Mouse (Mus musculus): ENCODE data around the gene Arfgef2.
A peak's percentile ranks its signal among the peaks of the same experiment; 100 is the strongest.

The Arfgef2 gene

DNA sequence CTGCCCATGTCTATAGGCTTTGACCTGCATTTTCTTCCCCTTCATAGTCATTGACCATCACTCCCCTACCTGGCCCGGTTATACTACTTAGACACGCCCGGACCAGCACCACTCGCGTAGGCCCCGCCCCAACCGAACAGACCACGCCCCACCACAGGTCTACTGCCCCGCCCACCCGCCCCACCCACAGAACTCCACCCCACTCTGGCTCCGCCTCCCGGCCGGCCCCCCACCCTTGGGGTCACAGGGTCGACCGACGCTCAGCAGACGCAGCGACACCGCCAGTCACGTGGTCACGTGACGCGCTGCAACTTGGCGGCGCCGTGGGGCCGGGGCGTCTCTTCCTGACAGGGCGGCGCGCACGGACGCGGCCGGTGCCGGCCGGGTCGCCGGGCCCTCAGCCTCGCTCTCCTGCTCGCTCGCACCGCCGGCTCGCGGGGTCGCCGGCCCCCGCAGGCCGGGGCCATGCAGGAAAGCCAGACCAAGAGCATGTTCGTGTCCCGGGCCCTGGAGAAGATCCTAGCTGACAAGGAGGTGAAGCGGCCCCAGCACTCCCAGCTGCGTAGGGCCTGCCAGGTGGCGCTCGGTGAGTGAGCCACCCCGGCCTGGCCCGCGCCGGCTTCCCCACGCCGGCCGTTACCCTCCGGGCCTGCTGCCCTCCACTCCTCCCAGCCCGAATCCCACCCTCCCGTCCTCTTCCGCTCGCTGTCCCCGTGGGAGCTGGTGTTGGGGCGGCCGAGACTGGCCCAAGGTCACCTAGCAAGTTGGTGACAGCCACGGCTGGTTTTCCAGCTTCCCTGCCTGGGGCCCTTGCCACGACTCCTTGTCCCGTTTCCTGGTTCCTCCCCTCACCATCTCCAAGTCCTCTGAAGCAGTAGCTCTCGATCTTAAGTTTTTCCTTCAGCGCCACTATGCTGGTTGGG is at the start of gene Arfgef2:
Gene Arfgef2 (plus strand): TSS at position 339 of the 923 bp plus-strand sequence.
- peak; percentile 86 to 95 for DNase-seq (ENCODE audit: low spot score in 2 of 2)

DNA sequence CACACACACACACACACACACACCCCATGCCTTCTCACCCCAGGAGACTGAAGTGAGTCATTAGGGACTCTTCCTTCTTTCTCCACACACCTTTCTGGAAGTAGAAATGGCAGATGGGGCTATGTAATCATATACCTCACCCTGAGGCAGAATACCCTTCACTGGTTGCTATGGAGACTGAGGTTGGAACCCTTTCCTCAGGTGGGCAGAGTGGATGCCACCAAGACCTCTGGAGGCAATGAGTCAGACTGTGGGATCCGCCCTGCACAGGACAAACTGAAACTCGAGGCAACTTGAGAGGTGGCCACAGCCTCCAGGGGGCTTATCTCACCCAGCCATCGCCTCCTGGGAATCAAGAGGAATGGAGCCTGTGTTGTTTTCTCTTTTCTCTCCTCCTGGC is 47.4 kb upstream of the Arfgef2 start:
- no peak for DNase-seq (ENCODE audit: low spot score in 2 of 2)

DNA sequence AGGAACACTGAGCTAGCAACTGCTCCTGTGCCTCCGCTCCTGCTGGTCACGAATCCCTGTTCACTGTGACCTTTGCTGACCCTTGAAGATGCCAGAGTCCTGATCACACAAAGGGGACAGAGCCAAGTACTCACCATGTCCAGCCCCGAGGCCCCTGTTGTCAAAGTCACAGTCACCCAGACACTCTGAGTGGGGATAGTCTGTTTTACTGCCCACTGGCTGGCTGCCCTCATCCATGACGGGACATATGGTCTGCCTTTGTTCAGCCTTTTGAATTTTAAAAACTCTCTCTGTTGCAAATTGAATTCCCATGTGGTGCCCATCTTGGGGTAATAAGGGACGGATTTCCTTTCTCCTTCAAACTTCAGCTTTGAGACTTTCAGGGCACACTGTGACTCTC is 41.3 kb upstream of the Arfgef2 start:
- no peak for DNase-seq (ENCODE audit: low spot score in 2 of 2)

DNA sequence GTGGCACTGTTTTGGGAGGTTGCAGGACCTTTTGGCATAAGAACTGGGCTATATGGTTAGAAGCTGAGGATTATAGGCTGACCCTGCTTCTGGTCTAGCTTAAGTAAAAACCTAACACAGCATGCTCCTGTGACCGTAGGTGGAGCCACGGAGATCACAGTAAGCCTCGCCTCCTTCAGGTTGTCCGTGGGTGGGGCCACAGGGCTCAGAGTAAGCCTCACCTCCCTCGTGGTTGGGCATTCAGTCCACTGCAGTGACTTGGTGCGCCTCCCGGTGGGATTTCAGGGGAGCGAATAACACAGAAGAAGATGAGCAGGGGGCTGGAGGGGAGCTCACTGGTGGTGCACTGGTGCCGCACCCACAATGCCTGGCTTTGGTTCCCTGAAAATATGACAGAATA is 37.8 kb upstream of the Arfgef2 start:
- no peak for DNase-seq (ENCODE audit: low spot score in 2 of 2)

DNA sequence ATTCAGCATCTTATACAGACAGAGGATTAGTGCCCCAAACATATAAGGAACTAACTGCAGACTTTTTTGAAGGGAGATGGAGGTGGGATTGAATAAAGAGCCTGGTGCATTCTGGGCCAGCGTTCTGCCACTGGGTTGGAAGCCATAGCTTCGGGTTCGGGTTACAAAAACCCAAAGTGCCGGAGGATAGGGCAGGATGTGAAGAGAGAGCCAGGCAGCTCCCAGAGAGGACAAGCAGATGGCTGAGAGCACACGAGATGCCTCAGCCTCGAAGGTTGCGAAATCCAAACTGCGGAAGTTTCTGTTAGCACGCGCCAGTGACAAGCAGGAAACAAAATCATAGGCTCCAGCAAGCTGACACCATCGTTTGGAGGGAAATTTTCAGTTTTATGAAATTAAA is 34.0 kb upstream of the Arfgef2 start:
- DNase-seq (ENCODE audit: low spot score in 2 of 2): peak in 1 of 2 experiments; percentile 37

DNA sequence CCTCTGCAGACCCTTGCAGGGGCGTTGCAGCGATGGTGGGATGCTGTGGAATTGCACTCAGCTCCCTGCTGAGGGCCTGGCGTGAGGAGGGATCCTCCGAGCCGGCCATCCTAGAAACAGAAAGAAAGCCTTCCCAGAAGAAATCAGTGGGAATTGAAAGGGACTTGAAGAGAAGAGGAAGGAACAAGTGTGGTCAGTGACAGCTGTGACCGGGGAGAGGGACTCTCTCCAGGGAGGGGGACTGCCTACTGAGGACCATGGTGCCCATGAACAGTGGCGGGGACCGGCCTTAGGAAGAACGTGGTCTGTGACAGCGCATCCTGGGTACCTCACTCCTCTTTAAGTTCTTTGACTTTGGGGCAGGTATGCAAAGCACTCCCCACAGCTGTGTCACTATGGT is 31.8 kb upstream of the Arfgef2 start:
- DNase-seq (ENCODE audit: low spot score in 2 of 2): no peak

DNA sequence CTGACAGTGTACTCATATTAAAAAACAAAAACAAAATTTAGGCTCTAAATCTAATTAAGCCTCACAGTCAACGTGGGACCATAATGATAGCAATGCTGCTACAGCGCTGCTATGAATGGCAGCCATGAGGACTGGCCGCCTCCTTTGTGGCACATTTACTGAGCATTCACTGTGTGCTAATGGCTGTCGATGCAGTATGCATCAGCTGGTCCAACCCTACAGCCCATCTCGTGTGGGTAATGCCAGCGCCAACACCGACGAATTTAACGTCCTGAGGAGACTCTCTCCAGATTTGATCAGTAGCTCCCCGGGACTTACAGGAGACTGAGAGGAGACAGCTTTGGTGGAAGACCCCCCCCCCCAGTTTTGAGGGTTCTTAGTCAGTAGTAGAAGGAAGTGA is 31.1 kb upstream of the Arfgef2 start:
- no peak for DNase-seq (ENCODE audit: low spot score in 2 of 2)

DNA sequence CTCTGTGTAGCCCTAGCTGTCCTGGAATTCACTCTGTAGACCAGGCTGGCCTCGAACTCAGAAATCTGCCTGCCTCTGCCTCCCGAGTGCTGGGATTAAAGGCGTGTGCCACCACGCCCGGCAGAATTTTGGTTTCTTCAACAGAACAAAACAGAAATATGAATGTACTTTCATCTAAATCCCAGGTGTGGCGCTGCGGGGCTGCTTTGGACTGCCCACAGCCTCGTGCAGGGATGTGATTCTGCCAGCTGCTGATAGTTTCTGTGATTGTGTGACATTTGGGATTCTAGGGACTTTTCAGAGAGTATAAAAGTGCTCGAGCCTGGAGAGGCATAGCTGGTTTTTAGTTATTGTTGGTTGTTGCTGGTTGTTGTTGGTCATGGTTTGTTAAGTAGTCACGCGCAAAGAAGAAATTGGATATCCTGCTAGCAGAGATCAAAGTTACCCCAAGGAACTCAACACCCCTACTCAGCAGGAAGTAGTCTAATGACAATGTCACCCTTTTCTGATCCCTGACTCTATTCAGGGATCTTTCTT is 30.0 kb upstream of the Arfgef2 start:
- peak in 1 of 2 experiments; percentile 37 for DNase-seq (ENCODE audit: low spot score in 2 of 2)

DNA sequence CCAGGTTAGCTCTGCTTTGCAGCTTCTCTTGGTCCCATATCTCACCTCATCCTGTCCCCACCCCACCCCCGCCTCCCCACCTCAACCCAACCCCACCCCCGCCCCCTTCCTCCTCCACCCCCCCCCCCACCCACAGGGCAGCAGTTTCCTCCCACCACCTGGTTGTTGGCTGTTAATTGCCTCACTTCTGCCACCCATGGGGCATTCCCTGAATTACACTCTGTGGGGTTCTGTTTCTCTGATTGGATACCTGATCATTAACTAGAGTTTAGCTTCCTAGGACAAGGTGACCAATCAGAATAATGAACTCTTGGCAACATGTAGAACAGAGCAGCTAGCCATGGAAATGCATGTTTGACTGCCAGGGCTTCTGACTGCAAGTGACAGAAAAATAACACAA is 29.1 kb upstream of the Arfgef2 start:
- DNase-seq (ENCODE audit: low spot score in 2 of 2): peak; percentile 39 to 79

DNA sequence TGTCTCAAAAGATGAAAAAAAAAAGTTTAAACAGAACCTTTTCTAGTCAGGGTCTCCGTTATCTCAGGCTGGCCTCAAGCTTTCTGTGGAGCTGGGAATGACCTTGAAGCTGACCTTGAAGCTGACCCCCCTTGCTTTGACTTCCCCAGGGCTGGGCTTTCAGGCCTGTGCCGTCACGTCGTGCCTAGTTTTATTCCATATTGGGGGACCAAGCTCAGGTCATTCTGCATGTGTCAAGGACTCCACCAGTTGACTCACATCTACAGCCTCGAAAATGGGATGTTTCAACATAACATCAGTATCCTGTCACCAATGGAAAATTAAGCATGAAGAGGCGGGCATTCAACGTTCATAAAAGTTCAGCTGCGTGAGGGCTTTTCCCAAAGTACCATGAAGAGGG is 25.4 kb upstream of the Arfgef2 start:
- no peak for DNase-seq (ENCODE audit: low spot score in 2 of 2)

DNA sequence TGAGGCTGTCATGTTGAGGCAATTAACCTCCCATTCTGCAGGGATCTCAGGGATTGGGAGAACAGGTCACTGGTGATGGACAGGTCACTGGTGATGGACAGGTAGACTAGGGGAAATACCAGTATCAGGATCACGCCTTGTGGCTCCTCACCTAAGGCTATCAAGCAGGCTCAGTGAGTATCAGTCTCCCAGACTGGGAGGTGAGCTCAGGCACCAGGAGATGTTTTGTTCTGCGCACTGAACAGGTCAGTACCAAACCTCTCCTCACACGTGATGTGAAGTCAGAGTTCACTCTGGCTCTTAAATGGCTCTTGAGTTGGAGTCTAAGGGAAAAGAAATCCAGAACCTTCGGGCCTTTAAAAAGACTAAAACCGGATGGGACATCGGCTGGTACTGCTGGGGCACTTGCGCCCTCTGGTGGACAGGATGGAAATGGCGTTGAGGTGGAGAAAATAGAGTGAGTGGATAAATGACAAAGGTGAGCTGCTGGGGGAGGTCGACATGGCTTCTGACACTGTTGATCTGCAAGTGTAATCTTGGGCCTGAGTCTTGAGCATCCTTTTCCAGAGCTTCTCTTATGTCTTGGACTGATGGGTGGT is 24.3 kb upstream of the Arfgef2 start:
- peak; percentile 76 to 86 for DNase-seq (ENCODE audit: low spot score in 2 of 2)

DNA sequence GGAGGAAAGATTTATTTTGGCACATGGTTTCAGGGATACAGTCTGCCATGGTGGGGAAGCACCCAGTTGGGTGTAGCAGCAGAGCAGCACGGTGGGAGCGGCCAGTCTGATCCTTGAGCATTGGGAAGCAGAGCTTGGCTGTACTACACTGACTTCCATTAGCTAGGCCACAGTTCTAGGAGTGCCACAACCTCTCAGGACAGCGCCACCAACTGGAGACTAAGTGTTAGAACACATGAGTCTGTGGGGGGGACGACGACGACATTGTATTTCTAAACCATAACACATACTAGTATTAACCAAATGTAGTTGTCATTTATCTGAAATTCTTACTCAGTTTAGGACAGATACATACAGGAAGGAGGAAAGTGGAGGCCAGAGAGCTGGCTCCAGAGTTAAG is 21.0 kb upstream of the Arfgef2 start:
- DNase-seq (ENCODE audit: low spot score in 2 of 2): no peak

DNA sequence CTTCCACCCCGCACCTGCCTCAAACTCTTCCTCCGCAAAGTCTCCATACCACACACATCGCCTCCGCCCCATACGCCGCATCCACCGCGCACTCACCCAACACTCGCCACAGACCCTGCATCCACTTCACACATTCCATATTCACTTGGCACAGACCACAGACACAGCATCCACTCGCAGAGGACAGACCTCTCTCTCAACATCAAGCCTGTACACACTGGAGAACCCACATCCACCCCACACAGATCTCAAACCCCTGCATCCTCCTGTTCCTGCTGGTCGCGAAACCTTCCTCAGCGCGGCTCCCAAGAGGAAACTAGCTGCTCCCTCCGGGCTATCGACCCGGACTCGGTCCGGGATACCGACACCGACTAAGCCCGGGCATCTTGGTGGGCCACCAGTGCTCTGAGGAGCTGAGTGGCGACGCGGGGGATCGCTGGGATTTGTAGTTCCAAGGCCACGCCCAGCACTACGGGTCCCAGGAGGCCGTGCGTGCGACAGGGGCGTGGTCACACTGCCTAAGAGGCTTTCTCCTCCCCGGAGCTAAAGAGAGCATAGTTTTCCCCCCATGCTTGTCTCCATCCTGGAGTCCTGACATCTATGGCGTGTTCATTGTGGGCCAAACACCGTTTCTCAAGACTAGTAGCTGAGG is 18.9 kb upstream of the Arfgef2 start:
- peak; percentile 74 to 93 for DNase-seq (ENCODE audit: low spot score in 2 of 2)

DNA sequence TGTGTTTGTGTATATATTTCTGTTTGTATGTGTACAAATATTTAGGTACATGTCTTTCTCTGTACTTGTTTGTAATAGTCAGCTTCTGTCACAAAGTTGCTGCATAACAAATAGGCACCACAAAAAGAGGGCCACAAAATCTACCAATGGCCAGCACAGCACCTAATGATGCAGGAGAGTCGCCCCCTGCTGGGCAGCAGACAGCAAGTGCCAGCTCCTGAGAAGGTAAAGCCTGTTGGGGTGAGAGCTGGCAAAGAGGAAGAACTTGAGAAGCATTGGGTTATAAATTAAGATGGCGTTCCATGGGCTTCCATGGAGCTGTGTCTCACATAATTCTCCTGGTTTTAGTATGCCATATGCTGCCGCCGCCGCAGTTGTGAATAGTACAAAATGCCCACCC is 13.7 kb upstream of the Arfgef2 start:
- DNase-seq (ENCODE audit: low spot score in 2 of 2): peak in 1 of 2 experiments; percentile 66

DNA sequence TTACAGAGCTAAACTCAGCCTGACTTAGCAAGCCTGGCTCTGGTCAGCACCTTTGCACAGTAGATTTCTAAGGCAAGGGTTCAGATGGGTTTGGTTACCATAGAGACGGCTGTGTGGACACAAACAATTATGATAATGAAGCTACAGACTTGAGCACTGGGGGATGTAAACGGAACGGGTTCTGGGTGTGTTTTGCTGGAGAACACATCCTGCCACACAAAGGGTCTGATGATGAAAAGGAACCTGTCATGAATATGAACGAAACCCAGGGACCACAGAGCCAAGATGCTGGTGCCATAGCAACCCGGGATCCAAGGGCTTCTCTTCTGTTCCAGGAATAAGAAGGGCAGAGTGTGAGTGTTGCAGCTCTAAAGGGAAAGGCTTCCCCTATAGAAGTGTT is 13.0 kb upstream of the Arfgef2 start, which contains the start of gene Trp53rkb:
Gene Trp53rkb (plus strand): TSS at position 177 of the 400 bp plus-strand sequence.
- DNase-seq (ENCODE audit: low spot score in 2 of 2): no peak

DNA sequence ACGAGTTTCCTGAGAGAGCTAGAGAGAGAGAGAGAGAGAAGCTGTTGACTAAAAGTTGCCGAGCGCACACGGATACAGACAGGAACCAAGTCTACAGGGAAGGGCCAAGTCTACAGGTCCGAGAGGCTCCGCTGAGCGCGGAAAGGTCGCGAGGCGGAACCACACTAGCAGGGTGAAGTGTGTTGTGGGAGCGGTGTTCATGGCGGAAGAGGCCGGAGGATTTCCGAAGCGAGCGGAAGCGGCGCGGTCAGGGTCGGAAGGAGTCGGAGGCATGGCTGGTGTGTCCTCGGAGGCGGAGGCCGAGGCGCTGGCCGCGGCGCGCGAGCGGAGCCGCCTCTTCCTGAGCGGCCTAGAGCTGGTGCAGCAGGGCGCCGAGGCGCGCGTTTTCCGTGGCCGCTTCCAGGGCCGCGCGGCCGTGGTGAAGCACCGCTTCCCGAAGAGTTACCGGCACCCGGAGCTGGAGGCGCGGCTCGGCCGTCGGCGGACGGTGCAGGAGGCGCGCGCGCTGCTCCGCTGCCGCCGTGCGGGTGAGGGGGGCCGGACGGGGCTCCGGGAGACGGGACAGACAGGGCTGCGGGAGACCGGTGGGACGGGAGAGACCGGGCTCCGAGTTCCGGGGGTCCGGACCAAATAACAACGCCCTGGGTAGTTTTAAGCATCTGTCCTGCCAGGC is 11.7 kb upstream of the Arfgef2 start:
- DNase-seq (ENCODE audit: low spot score in 2 of 2): peak; percentile 87 to 89

DNA sequence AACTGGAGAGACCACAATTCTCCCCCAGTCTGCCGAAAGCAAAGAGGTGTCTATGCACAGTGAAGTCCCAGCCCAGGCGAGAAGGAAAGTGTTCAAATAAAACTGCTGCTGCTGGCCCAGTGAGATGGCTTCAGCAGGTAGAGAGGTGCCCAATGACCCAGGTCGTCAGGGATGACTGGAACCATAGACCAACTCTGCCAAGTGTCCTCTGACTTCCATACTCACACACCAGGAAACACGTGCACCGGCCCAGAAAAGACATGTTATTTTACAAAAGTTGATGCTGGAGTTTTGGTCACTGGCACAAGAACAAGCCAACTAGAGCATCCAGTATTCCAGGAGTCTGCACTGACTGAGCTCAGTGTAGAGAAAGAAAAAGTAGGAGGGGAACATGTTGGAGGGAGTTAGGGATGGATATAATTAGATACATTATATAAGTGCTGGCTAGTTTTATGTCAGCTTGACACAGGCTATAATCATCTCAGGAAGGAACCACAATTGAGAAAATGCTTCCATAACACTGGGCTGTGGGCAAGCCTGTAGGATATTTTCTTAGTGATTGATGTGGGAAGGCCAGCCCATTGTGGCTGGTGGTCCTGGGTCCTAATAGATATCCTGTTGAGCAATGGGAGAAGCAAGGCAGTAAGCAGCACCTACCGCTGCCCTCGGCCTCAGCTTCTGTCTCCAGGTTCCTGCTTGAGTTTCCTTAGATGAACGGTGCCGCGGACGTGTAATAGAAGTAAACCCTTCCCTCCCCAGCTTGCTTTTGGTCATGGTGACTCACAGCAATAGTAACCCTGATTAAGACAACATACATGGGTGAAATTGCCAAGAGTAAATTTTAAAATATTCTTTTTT is 5.5 kb upstream of the Arfgef2 start:
- DNase-seq (ENCODE audit: low spot score in 2 of 2): no peak

DNA sequence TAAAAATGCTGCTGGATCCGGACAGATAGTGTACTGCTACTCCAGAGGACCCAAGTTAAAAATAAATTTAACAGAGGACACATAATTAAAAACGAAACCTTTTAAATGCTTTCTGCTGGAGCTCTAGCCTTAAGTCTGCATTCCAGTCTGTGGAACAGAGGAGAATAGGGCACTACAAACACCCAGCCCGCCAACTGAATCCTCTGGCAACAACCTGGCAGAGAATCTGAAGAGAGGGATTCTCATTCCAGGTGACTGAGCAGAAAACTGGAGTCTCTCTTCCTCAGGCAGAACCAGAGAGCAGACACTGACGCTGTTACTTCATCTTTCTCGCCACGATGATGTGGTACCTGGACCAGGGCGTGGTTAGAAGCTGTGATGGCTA is 4.9 kb upstream of the Arfgef2 start:
- no peak for DNase-seq (ENCODE audit: low spot score in 2 of 2)

DNA sequence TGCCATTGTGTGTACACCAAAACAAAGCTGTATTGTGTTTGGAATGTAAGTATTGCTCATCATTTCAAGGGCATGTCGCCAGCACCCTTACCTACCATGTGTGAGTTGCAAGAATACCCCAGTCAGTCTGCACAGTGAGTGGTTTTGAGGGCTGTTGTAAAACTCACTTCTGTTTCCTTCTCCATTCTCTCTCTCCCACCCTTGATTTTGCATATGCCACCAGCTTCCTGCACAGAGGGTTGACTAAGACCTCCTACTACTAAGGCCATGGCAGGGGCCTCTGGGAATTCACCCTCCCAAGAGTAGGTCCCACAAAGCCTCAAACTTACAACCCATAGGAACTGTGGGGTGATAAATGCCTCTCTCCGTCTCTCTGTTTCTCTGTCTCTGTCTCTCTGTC is 4.0 kb upstream of the Arfgef2 start:
- no peak for DNase-seq (ENCODE audit: low spot score in 2 of 2)

DNA sequence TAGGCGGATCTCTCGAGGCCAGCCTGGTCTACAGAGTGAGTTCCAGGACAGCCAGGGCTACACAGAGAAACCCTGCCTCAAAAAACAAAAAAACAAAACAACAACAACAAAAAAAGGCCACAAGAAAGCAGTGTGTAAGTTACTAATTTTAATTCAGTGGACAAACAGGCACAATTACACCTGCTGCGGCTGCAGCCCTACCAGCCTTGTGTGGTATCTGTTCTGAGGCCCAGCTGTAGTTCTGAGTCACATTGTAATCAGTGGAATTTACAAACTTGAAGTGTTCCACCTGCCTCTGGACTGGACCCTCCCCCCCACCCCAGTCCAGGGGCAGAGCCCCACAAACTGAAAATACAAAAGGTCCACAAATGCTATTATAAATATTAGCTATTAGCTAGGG is 2.1 kb upstream of the Arfgef2 start:
- no peak for DNase-seq (ENCODE audit: low spot score in 2 of 2)

DNA sequence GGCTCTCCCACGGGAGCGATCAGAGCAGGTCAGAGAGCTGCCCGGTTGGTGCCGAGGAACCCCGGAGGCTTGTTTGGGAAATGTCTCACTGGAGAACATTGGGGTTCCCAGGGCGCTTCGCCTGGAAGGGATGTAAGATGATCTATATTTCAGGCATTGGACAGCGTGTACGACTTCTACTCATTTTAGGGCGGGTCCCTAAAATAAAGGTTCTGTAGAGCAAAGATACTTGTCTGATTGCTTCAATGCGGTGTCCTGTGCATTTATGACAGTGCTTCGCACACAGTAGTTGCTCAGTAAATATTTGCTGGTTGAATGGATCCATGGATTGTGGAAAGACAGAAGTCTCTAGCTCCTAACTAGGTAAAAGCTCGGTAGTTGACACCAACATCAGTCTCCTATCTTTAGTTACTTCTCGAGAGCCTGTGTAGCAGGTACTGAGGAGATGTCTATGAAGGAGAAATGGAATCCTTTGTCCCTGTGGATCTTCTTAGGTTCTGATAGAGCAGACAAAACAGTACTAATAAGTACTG is 851 bp downstream of the Arfgef2 start:
- no peak for DNase-seq (ENCODE audit: low spot score in 2 of 2)
